In genomic region chr13:44345094-44345493, GRCm38 (mm10) we compare ENCODE assay signal across 14 mouse cellular contexts.
"Had no signal": no experiment of that assay in that cellular context is flagged by ENCODE, and none has a peak within 500 bp of the region (broad histone marks: within the 10 kb centered on the region; RNA-seq: fewer than 3 reads in every experiment).

No protein-coding gene starts in this region.

- H3K4me1 ChIP-seq: liver, embryonic 15.5 days had no signal

- DNase-seq: lung, adult 2 months; lung, postnatal 36 days; retina, postnatal 1 day; right cerebral cortex, postnatal 4 days; spleen, adult 18-20 months; thymus, adult 18-20 months; thymus, postnatal 14 days had no signal

- H3K36me3 ChIP-seq: limb, embryonic 10.5 days; liver, embryonic 15.5 days; neural tube, embryonic 13.5 days had no signal

- H3K9me3 ChIP-seq: limb, embryonic 10.5 days; liver, embryonic 15.5 days; neural tube, embryonic 13.5 days had no signal

- H3K4me2 ChIP-seq: liver, embryonic 11.5 days; liver, embryonic 15.5 days; neural tube, embryonic 13.5 days had no signal

- ATAC-seq: intestine, embryonic 16.5 days; lung, postnatal 0 days had no signal

- H3K9ac ChIP-seq: liver, embryonic 15.5 days; neural tube, embryonic 13.5 days had no signal

- H3K27ac ChIP-seq: left cerebral cortex, adult 2 months; limb, embryonic 10.5 days; liver, embryonic 15.5 days; neural tube, embryonic 13.5 days had no signal

- H3K4me3 ChIP-seq: left cerebral cortex, adult 2 months; limb, embryonic 10.5 days; liver, embryonic 15.5 days; neural tube, embryonic 13.5 days had no signal

- H3K27me3 ChIP-seq: liver, embryonic 15.5 days; neural tube, embryonic 13.5 days had no signal
